In genomic region chr14:120979559-120979958, GRCm38 (mm10) we compare ENCODE assay signal across 10 mouse cellular contexts. TPM values are rescaled to one million over a fixed set of nuclear protein-coding genes. Genes with fewer than 3 reads are reported as not detected.
DNase-seq lines count a peak whose midpoint lies in the region; ATAC-seq lines count a peak whose summit lies in the region.
"Had no signal": no experiment of that assay in that cellular context is flagged by ENCODE, and none has a peak within 500 bp of the region (broad histone marks: within the 10 kb centered on the region; RNA-seq: fewer than 3 reads in every experiment).

No protein-coding gene starts in this region.

- no peaks in the 10 kb centered on the region for H3K4me1 ChIP-seq in heart, embryonic 10.5 days
- H3K4me1 ChIP-seq: heart, embryonic 13.5 days; megakaryocyte, embryonic 14.5 days had no signal

- H3K9me3 ChIP-seq in heart, embryonic 10.5 days, result no peaks in the 10 kb centered on the region
- H3K9me3 ChIP-seq: heart, embryonic 13.5 days had no signal

- no peaks in the 10 kb centered on the region for H3K36me3 ChIP-seq in heart, embryonic 10.5 days
- H3K36me3 ChIP-seq: heart, embryonic 13.5 days had no signal

- H3K27me3 ChIP-seq in heart, embryonic 10.5 days (ENCODE audit: insufficient read depth, poor library complexity, severe bottlenecking), result no peaks in the 10 kb centered on the region
- H3K27me3 ChIP-seq: heart, embryonic 13.5 days had no signal

- ATAC-seq in megakaryocyte progenitor cell, adult 5-6 weeks (replicated peaks; ENCODE audit: poor library complexity), result peak; percentile 50

- intact Hi-C loops in heart, postnatal 36 days (cut with DNase I), result loop anchor here (2.0 kb wide), 1 partner anchor 241 kb away; no protein-coding TSS in a partner anchor

- H3K27ac ChIP-seq in heart, embryonic 10.5 days, result no peak overlapping the region
- H3K27ac ChIP-seq: heart, embryonic 13.5 days had no signal

- WGBS in heart, embryonic 10.5 days, result 50% methylated on average over 3 of the region's 3 CpGs

- DNase-seq in heart, adult 18-20 months, result peak; percentile 9 to 49
- DNase-seq in heart, embryonic 10.5 days (ENCODE audit: low spot score), result no peak
- DNase-seq in ovary, postnatal 14 days (ENCODE audit: low spot score), result peak; percentile 31
- no peak for DNase-seq in ovary, postnatal 10 days (ENCODE audit: low spot score)
- peak; percentile 15 to 23 for DNase-seq in cerebellum, adult 18-20 months
- DNase-seq in heart, postnatal 36 days, result peak; percentile 15
- DNase-seq in spleen, adult 18-20 months, result no peak

- no peak overlapping the region for H3K4me3 ChIP-seq in heart, embryonic 10.5 days
- H3K4me3 ChIP-seq: heart, embryonic 13.5 days; megakaryocyte, embryonic 14.5 days had no signal

RNA-seq across cellular contexts. Expression of gene Farp1, which starts 55.4 kb away (rescaled TPM):
- 1 to 10 TPM; 7.1 to 8.7 TPM for total RNA-seq in heart, adult 18-20 months (2021)
- polyA plus RNA-seq in heart, embryonic 10.5 days (2016; fragmentation: Nextera tagmentation; extraction: Ambion mirVana), result 27.0 and 36.1 TPM in 2 replicates
- total RNA-seq in heart, postnatal 36 days (2021), result 10 to 100 TPM; 10.4 to 10.8 TPM
- 0.15 and 0.78 TPM in 2 replicates for total RNA-seq in megakaryocyte progenitor cell, adult 5-6 weeks (2015)
- 0.68 TPM in 1 of 2 replicates, not detected in the other for total RNA-seq in megakaryocyte progenitor cell, adult 5-6 weeks (2017)

Comparison
In these comparisons a context has a peak if more than half of its experiments do, and no peak if none do; other contexts are left out.
1. DNase-seq: peak in heart, adult 18-20 months (2 of 2), ovary, postnatal 14 days (single experiment), cerebellum, adult 18-20 months (2 of 2) and heart, postnatal 36 days (2 of 2); none in heart, embryonic 10.5 days (single experiment), ovary, postnatal 10 days (single experiment) and spleen, adult 18-20 months (0 of 2).
2. RNA of gene Farp1, which starts 55.4 kb away (total RNA-seq): 10.4 to 10.8 TPM in heart, postnatal 36 days and 7.1 to 8.7 TPM in heart, adult 18-20 months; 0.15 to 0.78 TPM in megakaryocyte progenitor cell, adult 5-6 weeks; every median in the first group is over 4 times any median in the second.